Mouse (Mus musculus): Measurements from ENCODE around the gene Pacrg.

- TF ChIP-seq EP300 (IDR thresholded peaks at IDR 0.05; ENCODE audit: low read depth) = no peak
- no peak for TF ChIP-seq CTCF (IDR thresholded peaks at IDR 0.05; ENCODE audit: low read depth)
Measured at GRCm38 (mm10) chr17:10454406-10454805, 385.7 kb downstream of the Pacrg start.
